Mouse (Mus musculus) MEL (cell line): Measurements from ENCODE around the gene 3830406C13Rik. TPM values are rescaled to one million over a fixed set of nuclear protein-coding genes. Genes with fewer than 3 reads are reported as not detected.

Source experiments
- DNase-seq: peaks from one replicate; pipeline ENCODE4 v3.0.0; 2011; ENCODE audit warnings: low read depth, low spot score
- H3K27ac ChIP-seq: 2 replicates; pipeline ENCODE4 v1.5.1; 2012; ENCODE audit warnings: low read depth, mild to moderate bottlenecking, control low read depth, low read length, moderate library complexity; ENCODE audit not compliant: control insufficient read depth
- H3K27me3 ChIP-seq, 2 experiments: fragments of 150-350 bp in 1 of 2; sonication (generic) in 1 of 2; 2 replicates each; pipeline ENCODE4 v1.6.1; 2012; ENCODE audit warnings: low read length in 2 of 2, mild to moderate bottlenecking in 2 of 2, improper control_type of control experiment in 1 of 2, moderate library complexity in 1 of 2; ENCODE audit not compliant: insufficient read depth in 2 of 2, control insufficient read depth in 1 of 2
- H3K36me3 ChIP-seq, 2 experiments: 2 replicates each; pipeline ENCODE4 v1.6.1; 2012 to 2014; ENCODE audit warnings: low read length in 2 of 2, improper control_type of control experiment in 1 of 2, inconsistent platforms in 1 of 2, mild to moderate bottlenecking in 1 of 2; ENCODE audit not compliant: insufficient read depth in 2 of 2, control insufficient read depth in 1 of 2
- H3K4me1 ChIP-seq, 2 experiments: fragments of 150-350 bp in 1 of 2; sonication (generic) in 1 of 2; 2 replicates each; pipeline ENCODE4 v1.6.1; 2012; ENCODE audit warnings: low read length in 2 of 2, improper control_type of control experiment in 1 of 2, mild to moderate bottlenecking in 1 of 2; ENCODE audit not compliant: insufficient read depth in 2 of 2, control insufficient read depth in 1 of 2
- H3K4me3 ChIP-seq, 2 experiments: fragments of 150-350 bp in 1 of 2; sonication (generic) in 1 of 2; 2 replicates each; pipeline ENCODE4 v1.5.1; 2012; ENCODE audit warnings: low read depth in 2 of 2, low read length in 2 of 2, mild to moderate bottlenecking in 2 of 2, moderate library complexity in 2 of 2, control low read depth in 1 of 2, improper control_type of control experiment in 1 of 2; ENCODE audit not compliant: control insufficient read depth in 1 of 2, insufficient read depth in 1 of 2
- H3K79me2 ChIP-seq: 2 replicates; pipeline ENCODE4 v1.6.1; 2012; ENCODE audit warnings: mild to moderate bottlenecking, low read length, moderate library complexity; ENCODE audit not compliant: control insufficient read depth, poor library complexity, insufficient read depth
- H3K9ac ChIP-seq: 2 replicates; pipeline ENCODE4 v1.6.1; 2012; ENCODE audit warnings: low read depth, mild to moderate bottlenecking, control low read depth, low read length, moderate library complexity; ENCODE audit not compliant: control insufficient read depth, poor library complexity, severe bottlenecking
- H3K9me3 ChIP-seq: fragments of 150-350 bp; sonication (generic); replicated peaks from 2 replicates; pipeline ENCODE4 v1.6.1; 2012; ENCODE audit warnings: mild to moderate bottlenecking, low read length, improper control_type of control experiment, moderate library complexity; ENCODE audit not compliant: insufficient read depth
- BHLHE40 ChIP-seq: IDR thresholded peaks from 2 replicates; pipeline ENCODE4 v1.6.1; 2012; ENCODE audit warnings: low read depth, mild to moderate bottlenecking, inconsistent platforms, low read length, improper control_type of control experiment, borderline replicate concordance
- CHD1 ChIP-seq: IDR thresholded peaks from 2 replicates; pipeline ENCODE4 v1.6.1; 2012; ENCODE audit warnings: low read depth, mild to moderate bottlenecking, inconsistent platforms, low read length, improper control_type of control experiment
- CHD2 ChIP-seq: IDR thresholded peaks from 2 replicates; pipeline ENCODE4 v1.6.1; 2011; ENCODE audit warnings: low read length, improper control_type of control experiment
- CTCF ChIP-seq, 3 experiments: IDR thresholded peaks in 2 of 3; conservative IDR thresholded peaks in 1 of 3; 2 replicates each; pipeline ENCODE4 v1.5.1; 2011 to 2012; ENCODE audit warnings: low read length in 3 of 3, low read depth in 2 of 3, mild to moderate bottlenecking in 2 of 3, improper control_type of control experiment in 1 of 3, inconsistent platforms in 1 of 3, mixed read lengths in 1 of 3, moderate library complexity in 1 of 3; ENCODE audit not compliant: control insufficient read depth in 1 of 3, insufficient read depth in 1 of 3, poor library complexity in 1 of 3, severe bottlenecking in 1 of 3
- EP300 ChIP-seq, 2 experiments: IDR thresholded peaks; 2 replicates each; pipeline ENCODE4 v1.6.1; 2011; ENCODE audit warnings: improper control_type of control experiment in 2 of 2, low read length in 2 of 2, low read depth in 1 of 2, mild to moderate bottlenecking in 1 of 2
- ETS1 ChIP-seq: IDR thresholded peaks from 2 replicates; pipeline ENCODE4 v1.6.1; 2012; ENCODE audit warnings: low read depth, mild to moderate bottlenecking, inconsistent platforms, low read length, improper control_type of control experiment, moderate library complexity
- GABPA ChIP-seq: IDR thresholded peaks from 2 replicates; pipeline ENCODE4 v1.6.1; 2012; ENCODE audit warnings: low read depth, mild to moderate bottlenecking, inconsistent platforms, low read length, improper control_type of control experiment, moderate library complexity
- GATA1 ChIP-seq: IDR thresholded peaks from 2 replicates; pipeline ENCODE4 v1.6.1; 2011; ENCODE audit warnings: low read depth, low read length, improper control_type of control experiment
- JUND ChIP-seq: IDR thresholded peaks from 2 replicates; pipeline ENCODE4 v1.6.1; 2011; ENCODE audit warnings: low read depth, mild to moderate bottlenecking, improper control_type of control experiment, low read length
- MAFK ChIP-seq: IDR thresholded peaks from 2 replicates; pipeline ENCODE4 v1.6.1; 2011; ENCODE audit warnings: low read depth, mild to moderate bottlenecking, low read length, improper control_type of control experiment, borderline replicate concordance
- MAX ChIP-seq: IDR thresholded peaks from 2 replicates; pipeline ENCODE4 v1.6.1; 2011; ENCODE audit warnings: low read length, improper control_type of control experiment
- MEF2A ChIP-seq: IDR thresholded peaks from 2 replicates; pipeline ENCODE4 v1.6.1; 2014; ENCODE audit warnings: low read depth, mild to moderate bottlenecking, inconsistent platforms, low read length, improper control_type of control experiment; ENCODE audit not compliant: poor library complexity, insufficient replicate concordance, severe bottlenecking; ENCODE audit errors: extremely low read depth
- MXI1 ChIP-seq: IDR thresholded peaks from 2 replicates; pipeline ENCODE4 v1.6.1; 2011; ENCODE audit warnings: mild to moderate bottlenecking, low read depth, low read length, improper control_type of control experiment
- MYB ChIP-seq: IDR thresholded peaks from 2 replicates; pipeline ENCODE4 v1.6.1; 2011; ENCODE audit warnings: mild to moderate bottlenecking, low read depth, low read length, improper control_type of control experiment
- MYC ChIP-seq: IDR thresholded peaks from 2 replicates; pipeline ENCODE4 v1.6.1; 2011; ENCODE audit warnings: low read depth, mild to moderate bottlenecking, low read length, improper control_type of control experiment, moderate library complexity
- NELFE ChIP-seq: IDR thresholded peaks from 2 replicates; pipeline ENCODE4 v1.6.1; 2011; ENCODE audit warnings: low read depth, low read length, improper control_type of control experiment
- NRF1 ChIP-seq: IDR thresholded peaks from 2 replicates; pipeline ENCODE4 v1.6.1; 2014; ENCODE audit warnings: low read depth, mild to moderate bottlenecking, inconsistent platforms, low read length, improper control_type of control experiment, moderate library complexity; ENCODE audit not compliant: poor library complexity, insufficient read depth, severe bottlenecking
- POLR2AphosphoS2 ChIP-seq: IDR thresholded peaks from 2 replicates; pipeline ENCODE4 v1.6.1; 2011; ENCODE audit warnings: low read length, improper control_type of control experiment
- RAD21 ChIP-seq: IDR thresholded peaks from 2 replicates; pipeline ENCODE4 v1.6.1; 2011; ENCODE audit warnings: mild to moderate bottlenecking, low read depth, low read length, improper control_type of control experiment
- RCOR1 ChIP-seq: IDR thresholded peaks from 2 replicates; pipeline ENCODE4 v1.6.1; 2012; ENCODE audit warnings: low read depth, mild to moderate bottlenecking, inconsistent platforms, low read length, improper control_type of control experiment
- SIN3A ChIP-seq: IDR thresholded peaks from 2 replicates; pipeline ENCODE4 v1.6.1; 2012; ENCODE audit warnings: low read length, improper control_type of control experiment, inconsistent platforms
- SMC3 ChIP-seq: IDR thresholded peaks from 2 replicates; pipeline ENCODE4 v1.6.1; 2011; ENCODE audit warnings: low read depth, low read length, improper control_type of control experiment
- TBP ChIP-seq: IDR thresholded peaks from 2 replicates; pipeline ENCODE4 v1.8.0; 2011; ENCODE audit warnings: low read depth, low read length, improper control_type of control experiment
- TCF12 ChIP-seq: IDR thresholded peaks from 2 replicates; pipeline ENCODE4 v1.6.1; 2014; ENCODE audit warnings: low read depth, mild to moderate bottlenecking, inconsistent platforms, low read length, improper control_type of control experiment, moderate library complexity
- USF1 ChIP-seq: IDR thresholded peaks from 2 replicates; pipeline ENCODE4 v1.6.1; 2014; ENCODE audit warnings: low read depth, mild to moderate bottlenecking, inconsistent platforms, low read length, improper control_type of control experiment, moderate library complexity
- ZNF384 ChIP-seq: IDR thresholded peaks from 2 replicates; pipeline ENCODE4 v1.6.1; 2012; ENCODE audit warnings: low read depth, mild to moderate bottlenecking, inconsistent platforms, low read length, improper control_type of control experiment
- polyA plus RNA-seq, 2 experiments: library from polyadenylated mRNA; stranded (reverse) in 1 of 2; unstranded in 1 of 2; fragments of >175 nt in 1 of 2; fragments of >200 nt in 1 of 2; gene quantifications; 2 replicates each; pipeline versions ENCODE4 v1.2.1 to v1.2.4; 2012; ENCODE audit warnings: low replicate concordance in 2 of 2, low read depth in 1 of 2; ENCODE audit not compliant: insufficient read length in 2 of 2, insufficient read depth in 1 of 2, missing spikeins in 1 of 2
- total RNA-seq: library from RNA; depleted of rRNA; stranded (reverse); fragments of 300-350 nt; gene quantifications from 2 replicates; pipeline ENCODE4 v1.2.3, GENCODE M21; 2012

The 3830406C13Rik gene
- total and polyA plus RNA-seq, 3 experiments = 6.6 to 11.0 TPM; not detected in 1

- Histone ChIP-seq H3K27ac (no peak overlapping the region), H3K9ac (no peak overlapping the region), H3K36me3 (no peaks in the 10 kb centered on the region), H3K4me1 (no peaks in the 10 kb centered on the region), H3K79me2 (no peaks in the 10 kb centered on the region)
- TF ChIP-seq ZNF384 (no peak), SMC3 (no peak), MEF2A (no peak), POLR2AphosphoS2 (no peak), MAX (no peak), TCF12 (no peak), SIN3A (no peak), GABPA (no peak), JUND (no peak), RAD21 (no peak), BHLHE40 (no peak), NRF1 (no peak)
- TF ChIP-seq, all 39 proteins: peak for 0
- Histone ChIP-seq H3K9me3 (no peaks in the 10 kb centered on the region), H3K27me3 (no peaks in the 10 kb centered on the region), H3K4me3 (no peak overlapping the region)
- no peak for DNase-seq
These were observed 15.7 kb downstream of the 3830406C13Rik start for GRCm38 (mm10) chr14:12299654-12300053.

- no peak for DNase-seq
- TF ChIP-seq TBP (no peak), RCOR1 (no peak), ZNF384 (no peak), CHD2 (no peak), GATA1 (no peak), SIN3A (no peak), USF1 (no peak), ETS1 (no peak), MYB (no peak), MYC (no peak), CHD1 (no peak), EP300 (IDR thresholded peaks at IDR 0.05; ENCODE audit: low read depth in 1 of 2, low read length in 2 of 2) (no peak), CTCF (IDR thresholded peaks at IDR 0.05 in 2 of 3, conservative IDR thresholded peaks at IDR 0.05 in 1 of 3; ENCODE audit: control insufficient read depth in 1 of 3, insufficient read depth in 1 of 3, low read depth in 2 of 3, low read length in 3 of 3, poor library complexity in 1 of 3, severe bottlenecking in 1 of 3) (no peak), MXI1 (no peak), NELFE (no peak), MAFK (no peak)
- no peaks in the 10 kb centered on the region for H3K79me2 ChIP-seq
- H3K36me3 ChIP-seq = no peaks in the 10 kb centered on the region
- no peaks in the 10 kb centered on the region for H3K9me3 ChIP-seq
- no peaks in the 10 kb centered on the region for H3K4me1 ChIP-seq
- no peak overlapping the region for H3K4me3 ChIP-seq
- no peak overlapping the region for H3K27ac ChIP-seq
- no peaks in the 10 kb centered on the region for H3K27me3 ChIP-seq
- no peak overlapping the region for H3K9ac ChIP-seq
These were observed 16.3 kb downstream of the 3830406C13Rik start for GRCm38 (mm10) chr14:12300275-12300674.
